Mouse (Mus musculus) gastrocnemius, postnatal 14 days (tissue): ENCODE data around the gene Foxc1. TPM values are rescaled to one million over a fixed set of nuclear protein-coding genes. Genes with fewer than 3 reads are reported as not detected.

ENCODE experiments used
- DNase-seq: peaks from one replicate; pipeline ENCODE4 v3.0.0; 2021; ENCODE audit warnings: mixed read lengths
- intact Hi-C: fragments of 180-260 bp; cut with DNase I; formaldehyde crosslinking; loops from one replicate; pipeline ENCODE4 v1.15.1; 2025; ENCODE audit warnings: low total_unique reads
- total RNA-seq, 2 experiments: library from RNA; stranded (reverse); gene quantifications; 2 replicates each; pipeline ENCODE4 v1.2.3; 2021

Gene Foxc1
- total RNA-seq, 2 experiments from 2014 or later = 1.3 to 1.4 TPM

DNA sequence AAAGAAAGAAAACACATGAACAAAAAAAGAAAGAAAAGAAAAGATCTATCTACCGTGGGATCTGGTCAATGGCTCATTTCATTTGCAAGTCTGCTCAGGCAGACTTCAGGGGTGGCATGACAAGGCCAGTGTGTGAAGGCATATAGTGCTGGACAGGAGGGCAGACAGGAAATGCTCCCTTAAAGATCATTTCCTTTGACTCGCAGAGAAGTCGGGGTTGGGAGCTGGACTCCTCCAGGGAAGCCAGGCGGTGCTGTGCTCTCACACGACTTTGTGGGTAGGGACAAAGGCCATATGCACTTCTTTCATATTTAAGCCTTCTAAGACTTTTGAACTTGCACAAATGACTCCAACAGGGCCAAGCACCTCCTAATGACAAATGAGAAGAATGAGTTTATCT is 16.9 kb downstream of the Foxc1 start:
- intact Hi-C loops = no loop called here
- DNase-seq = no peak

GRCm38 (mm10) chr13:31825180-31825579 is 18.7 kb downstream of the Foxc1 start:
- intact Hi-C loops = no loop called here
- DNase-seq = no peak

GRCm38 (mm10) chr13:31827160-31827559 is 20.7 kb downstream of the Foxc1 start:
- no peak for DNase-seq
- intact Hi-C loops = no loop called here

DNA sequence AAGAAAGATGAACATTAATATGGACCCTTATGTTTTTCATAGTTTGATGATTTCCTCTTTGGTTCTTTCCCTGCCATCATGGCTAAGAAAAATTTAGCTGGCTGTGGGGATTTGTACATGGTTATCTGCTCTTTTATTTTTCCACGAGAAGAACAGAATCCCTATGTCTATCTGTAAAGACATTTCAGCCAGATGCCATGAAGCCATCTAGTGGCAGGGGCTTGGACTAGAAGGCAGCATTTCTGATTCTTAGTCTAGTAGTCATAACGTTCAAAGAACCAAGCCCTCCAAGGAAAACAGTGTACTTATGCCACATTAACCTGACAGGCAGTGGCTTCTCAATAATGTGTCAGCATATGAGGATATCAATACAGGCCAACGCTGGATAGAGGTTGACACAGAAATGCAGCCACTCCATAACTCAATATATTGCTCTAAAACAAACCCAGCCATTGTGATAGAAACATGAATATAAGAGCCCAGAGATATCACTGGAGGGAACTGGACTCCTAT is 21.4 kb downstream of the Foxc1 start:
- intact Hi-C loops = no loop called here
- no peak for DNase-seq

DNA sequence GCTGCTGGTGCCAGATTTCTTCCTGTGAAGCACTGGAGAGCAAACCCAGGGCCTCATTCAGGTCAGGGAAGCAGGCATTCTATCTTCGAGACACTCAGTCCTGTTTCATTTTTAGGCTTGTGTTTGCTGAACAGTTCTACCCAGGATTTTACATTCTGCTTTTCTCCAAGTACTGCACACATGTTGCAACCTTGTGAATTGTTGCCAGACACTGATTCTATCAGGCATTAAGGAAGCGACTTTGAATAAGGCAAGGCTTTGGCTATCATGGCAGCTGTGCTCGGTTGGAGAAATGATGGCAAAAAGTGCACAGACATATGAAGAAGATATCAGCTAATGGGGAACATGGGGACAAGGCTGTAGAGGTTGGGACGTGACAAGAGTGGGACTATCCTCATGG is 22.0 kb downstream of the Foxc1 start:
- DNase-seq = no peak
- intact Hi-C loops = no loop called here

DNA sequence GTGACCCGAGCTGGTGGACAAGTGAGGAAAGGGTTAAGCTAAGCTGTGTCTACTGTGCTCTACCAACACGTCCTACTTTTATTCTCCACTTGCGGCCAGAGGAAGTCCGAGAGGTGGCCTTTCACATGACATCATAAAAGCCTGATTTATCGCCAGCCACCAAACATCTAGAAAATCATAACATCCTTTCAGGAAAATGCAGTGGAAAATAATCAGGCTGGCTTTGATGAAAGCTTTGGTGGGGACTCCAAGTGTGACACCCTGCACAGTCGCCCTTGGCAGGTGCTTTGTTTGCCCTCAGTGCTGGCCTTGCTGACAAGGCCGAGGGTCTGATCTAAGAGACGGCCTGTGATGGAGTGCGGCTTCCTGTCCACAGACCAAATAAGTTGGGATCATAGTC is 23.9 kb downstream of the Foxc1 start:
- no peak for DNase-seq
- intact Hi-C loops = no loop called here

GRCm38 (mm10) chr13:31835802-31836201 is 29.4 kb downstream of the Foxc1 start:
- no peak for DNase-seq
- intact Hi-C loops = no loop called here

DNA sequence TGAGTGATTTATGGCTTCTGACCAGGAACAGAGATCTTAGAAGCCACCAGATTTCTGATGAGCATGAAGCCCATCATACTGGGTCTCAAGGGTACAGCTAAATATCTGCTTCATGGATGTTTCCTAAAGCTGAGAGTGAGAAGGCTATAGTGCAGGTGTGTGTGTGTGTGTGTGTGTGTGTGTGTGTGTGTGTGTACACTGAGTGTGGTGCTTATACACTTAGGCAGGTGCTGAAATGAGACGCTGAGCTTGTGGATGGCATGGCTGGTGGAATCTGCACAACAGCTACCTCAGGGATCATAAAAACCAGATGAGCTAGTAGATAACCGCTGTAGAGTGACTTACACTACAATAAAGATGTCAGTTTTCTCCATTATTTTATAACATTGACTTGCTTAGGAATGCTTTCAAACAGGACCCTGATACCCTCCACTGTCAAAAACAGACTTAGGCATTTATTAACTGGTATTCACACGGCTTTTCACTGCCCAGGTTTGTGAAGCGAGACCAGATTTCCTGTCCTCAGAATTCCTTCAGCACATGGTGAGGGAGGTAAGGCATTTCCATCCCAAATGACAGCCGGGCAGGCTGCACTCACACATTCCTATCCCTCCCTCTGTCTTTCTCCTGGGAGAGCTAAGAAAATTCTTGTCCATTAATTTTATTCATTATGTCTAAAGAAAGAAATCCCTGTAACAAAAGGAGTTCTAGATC is 43.0 kb downstream of the Foxc1 start:
- intact Hi-C loops = no loop called here
- DNase-seq = no peak

DNA sequence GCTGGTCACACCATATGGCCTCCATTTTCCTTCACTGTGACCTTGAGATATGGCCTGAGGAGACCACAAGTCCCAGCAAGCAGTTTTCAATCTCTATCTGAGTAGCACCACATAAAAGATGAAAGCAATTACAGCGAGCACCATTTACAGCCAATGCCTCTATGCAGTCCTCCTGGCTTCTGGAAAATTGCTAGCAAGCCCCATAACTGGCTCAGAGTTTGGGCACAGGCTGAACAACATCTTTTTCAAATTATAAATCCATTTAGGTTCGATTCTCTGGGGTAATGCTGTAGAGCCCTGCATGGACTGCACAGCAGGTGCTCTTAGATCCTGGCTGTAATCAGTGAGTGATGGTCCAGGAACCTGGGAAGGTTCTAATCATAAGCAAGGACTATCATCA is 47.1 kb downstream of the Foxc1 start:
- intact Hi-C loops = no loop called here

DNA sequence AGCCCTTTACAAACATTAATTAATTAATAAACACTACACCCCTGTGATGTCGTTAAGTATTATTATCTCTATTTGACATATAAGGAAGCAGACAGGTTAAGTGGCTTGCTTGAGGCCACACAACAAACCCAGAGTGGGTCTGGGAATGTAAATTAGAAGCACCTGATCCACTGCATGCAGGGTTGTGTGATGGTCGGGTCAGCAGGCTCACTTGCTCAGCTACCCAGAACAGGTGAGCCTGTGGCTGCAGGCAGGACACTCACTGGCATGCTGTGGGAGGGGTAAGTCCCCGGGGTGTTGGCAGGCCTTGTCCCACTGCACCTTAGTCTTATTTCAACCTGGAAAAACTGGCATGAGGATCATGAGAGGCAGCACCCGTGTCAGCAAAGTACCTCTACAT is 47.6 kb downstream of the Foxc1 start:
- no peak for DNase-seq
- intact Hi-C loops = no loop called here

More for the DNA sequence above, 47.1 kb downstream of the Foxc1 start:
- DNase-seq = no peak

GRCm38 (mm10) chr13:31860200-31860599 is 53.8 kb downstream of the Foxc1 start:
- intact Hi-C loops = no loop called here
- DNase-seq = no peak

Other genes with a start within 250 kb of the Foxc1 start
- not detected for gene A530084C06Rik, start 247.3 kb upstream of the Foxc1 start, total RNA-seq
- under 1 TPM in 1 of 2 experiments, not detected in 1; 0.16 TPM for gene Foxf2, start 180.8 kb upstream of the Foxc1 start, total RNA-seq